Mouse (Mus musculus): Measurements from ENCODE around the gene Fchsd2. TPM values are rescaled to one million over a fixed set of nuclear protein-coding genes. Genes with fewer than 3 reads are reported as not detected.

Gene Fchsd2
- polyA plus RNA-seq, 1 experiment, result 1.8 TPM

GRCm38 (mm10) chr7:101166568-101166967 is 73.9 kb downstream of the Fchsd2 start:
- Histone ChIP-seq H3K27me3 (replicated peaks) (no peaks in the 10 kb centered on the region), H3K4me3 (replicated peaks) (no peak overlapping the region), H3K9me3 (no peaks in the 10 kb centered on the region), H3K36me3 (replicated peaks; ENCODE audit: low read length) (peaks cover 17% of the 10 kb centered on the region), H3K4me1 (peaks cover 37% of the 10 kb centered on the region)
- TF ChIP-seq FLI1 (IDR thresholded peaks at IDR 0.05; ENCODE audit: low read length) (no peak), GATA1 (IDR thresholded peaks at IDR 0.05; ENCODE audit: borderline replicate concordance, low read length) (no peak)

GRCm38 (mm10) chr7:101170482-101170881 is 77.8 kb downstream of the Fchsd2 start:
- no peaks in the 10 kb centered on the region for H3K9me3 ChIP-seq
- peaks cover 5% of the 10 kb centered on the region for H3K36me3 ChIP-seq (replicated peaks; ENCODE audit: low read length)
- H3K4me3 ChIP-seq (replicated peaks), result no peak overlapping the region
- H3K4me1 ChIP-seq, result peaks cover 32% of the 10 kb centered on the region
- TF ChIP-seq FLI1 (IDR thresholded peaks at IDR 0.05; ENCODE audit: low read length) (no peak), GATA1 (IDR thresholded peaks at IDR 0.05; ENCODE audit: borderline replicate concordance, low read length) (no peak)
- H3K27me3 ChIP-seq (replicated peaks), result no peaks in the 10 kb centered on the region

GRCm38 (mm10) chr7:101171002-101171401 is 78.3 kb downstream of the Fchsd2 start:
- H3K36me3 ChIP-seq (replicated peaks; ENCODE audit: low read length), result peaks cover 5% of the 10 kb centered on the region
- no peaks in the 10 kb centered on the region for H3K9me3 ChIP-seq
- H3K4me1 ChIP-seq, result peaks cover 28% of the 10 kb centered on the region
- H3K4me3 ChIP-seq (replicated peaks), result no peak overlapping the region
- TF ChIP-seq GATA1 (IDR thresholded peaks at IDR 0.05; ENCODE audit: borderline replicate concordance, low read length), result no peak
- TF ChIP-seq FLI1 (IDR thresholded peaks at IDR 0.05; ENCODE audit: low read length), result no peak
- H3K27me3 ChIP-seq (replicated peaks), result no peaks in the 10 kb centered on the region

- Histone ChIP-seq H3K4me1 (peaks cover 17% of the 10 kb centered on the region), H3K4me3 (replicated peaks) (no peak overlapping the region), H3K36me3 (replicated peaks; ENCODE audit: low read length) (peaks cover 8% of the 10 kb centered on the region), H3K27me3 (replicated peaks) (no peaks in the 10 kb centered on the region), H3K9me3 (no peaks in the 10 kb centered on the region)
- TF ChIP-seq GATA1 (IDR thresholded peaks at IDR 0.05; ENCODE audit: borderline replicate concordance, low read length) (no peak), FLI1 (IDR thresholded peaks at IDR 0.05; ENCODE audit: low read length) (no peak)
Observed at GRCm38 (mm10) chr7:101173331-101173730, 80.7 kb downstream of the Fchsd2 start.

- Histone ChIP-seq H3K4me1 (peaks cover 29% of the 10 kb centered on the region), H3K9me3 (no peaks in the 10 kb centered on the region), H3K27me3 (replicated peaks) (no peaks in the 10 kb centered on the region), H3K36me3 (replicated peaks; ENCODE audit: low read length) (peaks cover 37% of the 10 kb centered on the region), H3K4me3 (replicated peaks) (no peak overlapping the region)
- TF ChIP-seq GATA1 (IDR thresholded peaks at IDR 0.05; ENCODE audit: borderline replicate concordance, low read length) (no peak), FLI1 (IDR thresholded peaks at IDR 0.05; ENCODE audit: low read length) (no peak)
Observed at GRCm38 (mm10) chr7:101178751-101179150, 86.1 kb downstream of the Fchsd2 start.

GRCm38 (mm10) chr7:101191326-101191969 is 98.8 kb downstream of the Fchsd2 start:
- Histone ChIP-seq H3K36me3 (replicated peaks; ENCODE audit: low read length) (peaks cover 57% of the 10 kb centered on the region), H3K4me3 (replicated peaks) (no peak overlapping the region), H3K9me3 (no peaks in the 10 kb centered on the region), H3K27me3 (replicated peaks) (no peaks in the 10 kb centered on the region), H3K4me1 (no peaks in the 10 kb centered on the region)
- TF ChIP-seq FLI1 (IDR thresholded peaks at IDR 0.05; ENCODE audit: low read length) (no peak), GATA1 (IDR thresholded peaks at IDR 0.05; ENCODE audit: borderline replicate concordance, low read length) (no peak)

GRCm38 (mm10) chr7:101210826-101211225 is 118.2 kb downstream of the Fchsd2 start:
- H3K36me3 ChIP-seq (replicated peaks; ENCODE audit: low read length), result peaks cover 28% of the 10 kb centered on the region

GRCm38 (mm10) chr7:101213515-101214263 is 121.0 kb downstream of the Fchsd2 start:
- peaks cover 28% of the 10 kb centered on the region for H3K4me1 ChIP-seq
- H3K36me3 ChIP-seq (replicated peaks; ENCODE audit: low read length), result peaks cover 36% of the 10 kb centered on the region
- no peak for TF ChIP-seq GATA1 (IDR thresholded peaks at IDR 0.05; ENCODE audit: borderline replicate concordance, low read length)
- TF ChIP-seq FLI1 (IDR thresholded peaks at IDR 0.05; ENCODE audit: low read length), result no peak
- H3K27me3 ChIP-seq (replicated peaks), result no peaks in the 10 kb centered on the region
- H3K4me3 ChIP-seq (replicated peaks), result no peak overlapping the region
- H3K9me3 ChIP-seq, result no peaks in the 10 kb centered on the region

More at GRCm38 (mm10) chr7:101210826-101211225, 118.2 kb downstream of the Fchsd2 start:
- TF ChIP-seq FLI1 (IDR thresholded peaks at IDR 0.05; ENCODE audit: low read length) (no peak), GATA1 (IDR thresholded peaks at IDR 0.05; ENCODE audit: borderline replicate concordance, low read length) (no peak)
- no peak overlapping the region for H3K4me3 ChIP-seq (replicated peaks)
- H3K27me3 ChIP-seq (replicated peaks), result no peaks in the 10 kb centered on the region
- no peaks in the 10 kb centered on the region for H3K9me3 ChIP-seq
- H3K4me1 ChIP-seq, result peaks cover 28% of the 10 kb centered on the region

- Histone ChIP-seq H3K36me3 (replicated peaks; ENCODE audit: low read length) (peaks cover 26% of the 10 kb centered on the region), H3K27me3 (replicated peaks) (no peaks in the 10 kb centered on the region), H3K4me3 (replicated peaks) (no peak overlapping the region), H3K4me1 (peaks cover 28% of the 10 kb centered on the region), H3K9me3 (no peaks in the 10 kb centered on the region)
- TF ChIP-seq GATA1 (IDR thresholded peaks at IDR 0.05; ENCODE audit: borderline replicate concordance, low read length) (no peak), FLI1 (IDR thresholded peaks at IDR 0.05; ENCODE audit: low read length) (no peak)
Observed at GRCm38 (mm10) chr7:101216724-101217123, 124.1 kb downstream of the Fchsd2 start.

GRCm38 (mm10) chr7:101223501-101223900 is 130.8 kb downstream of the Fchsd2 start:
- H3K36me3 ChIP-seq (replicated peaks; ENCODE audit: low read length), result peaks cover 5% of the 10 kb centered on the region
- no peak overlapping the region for H3K4me3 ChIP-seq (replicated peaks)
- no peaks in the 10 kb centered on the region for H3K27me3 ChIP-seq (replicated peaks)
- no peak for TF ChIP-seq GATA1 (IDR thresholded peaks at IDR 0.05; ENCODE audit: borderline replicate concordance, low read length)
- TF ChIP-seq FLI1 (IDR thresholded peaks at IDR 0.05; ENCODE audit: low read length), result no peak
- H3K4me1 ChIP-seq, result peaks cover 17% of the 10 kb centered on the region
- no peaks in the 10 kb centered on the region for H3K9me3 ChIP-seq
